Mouse (Mus musculus) natural killer cell, adult 2 months (primary cell): ENCODE results near the gene Shf.
"Not testable (repeated sequence)": the region's sequence is repeated elsewhere in the genome, so short reads cannot be mapped to it uniquely, and the experiment has no call there.

ENCODE experiments used
- DNase-seq, 2 experiments: peaks; one replicate each; pipeline ENCODE4 v3.0.0; 2022; ENCODE audit warnings: low spot score in 2 of 2

Shf gene

GRCm38 (mm10) chr2:122348531-122349131 lies 20.3 kb downstream of the Shf start:
- peak; percentile 50 to 74 for DNase-seq

GRCm38 (mm10) chr2:122347257-122347656 lies 21.7 kb downstream of the Shf start:
- DNase-seq: no peak

GRCm38 (mm10) chr2:122346164-122346563 lies 22.8 kb downstream of the Shf start:
- DNase-seq: not testable (repeated sequence)

DNA sequence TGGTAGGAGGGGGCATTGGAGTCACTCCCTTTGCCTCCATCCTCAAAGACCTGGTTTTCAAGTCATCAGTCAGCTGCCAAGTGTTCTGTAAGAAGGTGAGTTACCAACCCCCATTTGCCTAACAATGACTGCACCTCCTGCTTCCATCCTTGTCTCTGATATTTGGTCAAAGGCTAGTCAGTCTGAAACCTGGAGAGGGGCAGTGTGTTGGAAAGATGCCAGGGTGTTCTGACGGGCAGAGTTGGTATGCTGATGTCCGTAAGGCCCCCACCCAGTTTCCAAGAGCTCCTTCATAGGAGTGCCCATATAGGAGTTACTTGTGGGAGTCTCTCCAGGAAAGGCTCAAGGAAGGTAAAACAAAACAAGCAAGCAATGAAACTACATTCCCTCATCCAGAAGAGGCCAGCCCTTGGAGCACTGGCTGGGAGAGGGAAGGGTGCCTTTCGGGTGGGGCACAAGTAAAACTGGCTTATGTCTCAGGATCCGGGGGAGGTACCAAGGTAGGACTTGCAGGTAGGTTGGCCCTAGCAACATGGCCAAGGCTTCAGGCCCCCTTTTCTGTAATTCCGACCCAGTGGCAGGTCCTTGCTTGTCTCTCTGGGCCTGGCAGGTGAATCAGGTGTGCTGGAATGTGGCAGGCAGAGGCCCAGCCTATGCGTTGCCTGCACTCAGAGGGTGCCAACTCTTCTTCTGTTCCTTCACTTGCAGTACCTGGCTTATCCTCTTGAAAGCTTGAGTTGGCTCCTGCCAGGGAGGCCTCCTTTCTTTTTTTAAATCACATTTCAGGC lies 23.7 kb downstream of the Shf start:
- no peak for DNase-seq

DNA sequence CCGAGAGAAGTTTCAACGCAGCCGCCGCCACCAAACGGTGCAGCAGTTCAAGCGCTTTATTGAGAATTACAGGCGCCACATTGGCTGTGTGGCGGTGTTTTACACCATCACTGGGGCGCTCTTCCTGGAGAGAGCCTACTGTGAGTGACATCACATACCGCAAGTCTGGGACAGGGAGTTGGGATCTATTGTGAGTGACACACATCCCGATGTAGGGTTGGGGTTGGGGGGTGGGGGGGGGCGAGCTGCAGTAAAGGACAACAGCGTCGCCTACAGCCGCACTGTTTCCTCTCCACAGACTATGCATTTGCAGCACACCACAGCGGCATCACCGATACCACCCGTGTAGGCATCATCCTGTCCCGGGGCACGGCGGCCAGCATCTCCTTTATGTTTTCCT lies 31.7 kb downstream of the Shf start:
- no peak for DNase-seq

GRCm38 (mm10) chr2:122334170-122334569 lies 34.8 kb downstream of the Shf start:
- DNase-seq: no peak

DNA sequence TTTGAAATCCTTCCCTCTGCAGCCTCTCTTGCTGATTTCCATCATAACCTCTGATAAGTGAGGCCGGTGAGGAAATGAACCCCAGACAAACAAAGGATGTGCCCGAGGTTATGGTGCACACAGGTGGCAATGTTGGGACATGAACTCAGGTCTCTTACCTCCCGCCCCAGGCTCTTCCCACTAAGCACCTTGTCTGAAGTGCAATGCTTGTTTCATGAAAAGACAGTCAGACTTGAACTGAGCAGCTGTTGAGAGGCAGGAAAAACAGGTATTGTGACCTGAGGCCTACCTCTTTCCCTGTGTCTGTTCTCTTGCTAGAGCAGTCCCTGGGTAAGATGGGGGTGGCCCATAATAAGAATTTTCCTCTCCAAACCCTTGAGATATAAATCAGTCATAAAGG lies 36.7 kb downstream of the Shf start:
- DNase-seq: no peak

GRCm38 (mm10) chr2:122330317-122330716 lies 38.6 kb downstream of the Shf start:
- not testable (repeated sequence) for DNase-seq

DNA sequence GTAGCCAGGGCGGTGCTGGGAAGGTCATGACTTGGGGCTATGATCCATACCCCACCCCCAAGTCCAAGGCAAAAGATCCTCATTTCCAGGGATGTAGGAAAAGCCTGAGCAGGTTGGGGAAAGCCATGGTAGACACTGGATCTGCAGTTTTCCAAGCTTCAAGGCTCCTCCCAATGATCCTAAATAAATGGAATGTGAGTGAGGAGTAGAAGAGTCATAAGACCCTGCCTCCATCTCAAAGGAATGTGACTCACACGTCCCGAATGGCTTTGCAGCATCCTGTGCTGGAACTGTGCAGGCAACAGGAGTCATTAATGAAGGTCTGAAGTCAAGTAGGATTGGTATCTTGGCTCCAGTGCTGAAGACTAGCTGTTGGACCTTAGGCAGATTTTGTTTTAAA lies 41.0 kb downstream of the Shf start:
- no peak for DNase-seq

DNA sequence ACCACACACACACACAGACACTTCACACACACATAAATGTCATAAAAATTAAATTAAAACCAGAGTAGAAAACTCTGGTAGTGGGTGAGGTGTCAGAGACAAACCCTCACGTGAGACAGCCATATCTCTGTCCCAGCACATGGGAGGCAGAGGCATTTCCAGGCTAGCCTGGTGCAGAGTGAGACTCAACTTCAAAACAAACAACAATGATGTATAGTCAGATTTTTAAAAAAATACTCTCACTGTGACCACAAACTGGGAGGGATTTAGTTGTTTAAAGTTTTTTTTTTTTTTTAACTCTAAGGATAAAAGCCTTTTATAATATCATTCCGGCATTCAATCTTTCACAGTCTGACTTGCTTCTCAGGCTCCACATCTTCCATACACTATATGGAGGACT lies 43.6 kb downstream of the Shf start:
- no peak for DNase-seq

- no peak for DNase-seq
Observed at GRCm38 (mm10) chr2:122324586-122324985, 44.4 kb downstream of the Shf start.

DNA sequence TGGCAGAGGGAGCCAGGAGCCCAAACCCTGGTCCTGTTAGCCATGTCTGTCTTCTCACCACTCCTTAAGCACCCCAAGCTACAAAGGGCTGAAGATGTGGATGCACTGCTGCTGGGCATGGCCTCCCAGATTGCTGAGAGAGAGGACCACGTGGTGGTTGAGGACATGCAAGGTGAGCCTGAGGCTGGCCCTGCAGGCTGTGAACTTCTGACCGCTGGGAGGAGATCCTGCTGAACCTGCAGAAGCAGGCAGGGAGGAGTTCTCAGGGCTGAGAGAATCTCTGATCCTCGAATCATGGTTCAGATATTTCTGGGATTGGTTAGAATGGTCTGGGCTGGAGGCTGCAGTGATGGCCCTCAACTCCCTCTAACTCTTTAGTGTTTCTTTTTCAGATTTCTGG lies 45.0 kb downstream of the Shf start:
- no peak for DNase-seq

- no peak for DNase-seq
Observed at GRCm38 (mm10) chr2:122317384-122317783, 51.6 kb downstream of the Shf start.

GRCm38 (mm10) chr2:122315372-122315771 lies 53.6 kb downstream of the Shf start, which contains the start of gene Duox1:
TSS of gene Duox1 (plus strand) at chr2:122315672.
- DNase-seq: no peak

GRCm38 (mm10) chr2:122313536-122313935 lies 55.4 kb downstream of the Shf start, which contains the start of gene Duoxa1:
TSS of gene Duoxa1 (minus strand) at chr2:122313730.
- no peak for DNase-seq

DNA sequence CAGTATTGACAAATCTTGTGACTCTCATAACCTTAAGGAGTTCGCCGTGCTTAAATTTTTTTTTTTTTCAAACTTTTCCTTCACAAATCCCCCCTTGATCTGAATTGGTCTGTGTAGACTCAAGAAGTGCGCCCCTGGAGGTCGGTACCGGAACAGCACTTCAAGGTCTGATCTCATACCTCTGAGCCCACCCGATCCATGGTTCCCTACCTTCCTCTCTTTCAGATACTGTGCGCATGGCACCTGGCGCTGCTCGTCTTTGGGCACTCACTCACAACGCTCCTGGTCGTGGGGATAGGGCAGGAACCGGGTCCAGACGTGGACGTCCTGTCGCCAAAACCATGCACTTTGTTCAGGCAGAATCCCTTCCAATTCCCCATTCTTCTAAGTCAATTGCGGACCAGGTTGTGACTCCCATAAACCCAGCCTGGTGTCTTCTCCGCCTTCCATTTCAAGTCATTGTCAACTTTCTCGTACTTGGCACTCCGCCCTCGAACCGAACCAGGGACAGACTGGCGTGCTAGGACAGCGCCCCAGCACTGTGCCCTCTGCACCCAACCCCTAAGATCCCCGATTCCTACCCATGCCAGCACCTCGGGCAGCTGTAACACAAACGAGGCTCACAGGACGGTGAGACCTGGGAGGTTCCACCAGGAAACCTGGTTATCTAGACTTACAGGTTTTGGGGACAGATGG lies 56.1 kb downstream of the Shf start:
- DNase-seq: peak; percentile 45 to 53

DNA sequence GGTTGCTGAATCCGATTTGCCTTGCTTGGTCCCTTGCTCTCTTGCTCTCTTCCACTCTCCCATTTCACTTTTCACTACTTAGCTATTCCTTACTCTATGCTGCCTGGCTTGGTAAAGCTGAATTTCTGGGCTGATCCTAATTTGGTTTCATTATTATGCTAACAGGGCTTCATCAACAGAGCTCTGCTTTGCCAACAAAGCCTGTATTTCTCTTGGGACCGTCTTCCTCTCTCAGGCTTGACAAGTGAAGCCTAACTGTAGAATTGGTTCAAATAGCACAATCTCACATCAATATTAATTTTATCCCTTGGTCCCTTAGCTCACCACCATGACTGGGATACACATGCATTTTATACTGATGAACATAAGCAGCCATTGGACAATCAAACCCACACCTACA lies 57.4 kb downstream of the Shf start:
- no peak for DNase-seq

- DNase-seq: no peak
Observed at GRCm38 (mm10) chr2:122309647-122310046, 59.3 kb downstream of the Shf start.

DNA sequence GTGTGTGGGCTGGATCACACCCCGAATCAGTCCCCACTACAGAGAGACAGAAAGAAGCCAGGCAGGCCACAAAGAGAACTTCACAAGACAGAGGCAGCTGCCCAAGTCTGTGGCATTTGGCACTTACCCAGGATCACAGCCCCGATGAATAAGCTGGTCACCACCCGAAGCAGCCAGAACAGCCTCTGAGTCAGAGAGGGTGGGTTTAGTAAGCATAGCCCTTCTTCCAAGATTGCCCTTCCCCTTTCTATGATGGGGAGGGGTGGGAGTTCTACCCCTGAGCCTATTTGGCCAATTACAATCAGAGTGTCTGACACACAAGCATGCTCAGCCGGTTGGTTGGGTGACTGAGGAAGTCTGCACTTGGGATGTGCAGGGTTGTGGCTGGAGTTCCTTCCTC lies 62.8 kb downstream of the Shf start:
- no peak for DNase-seq

DNA sequence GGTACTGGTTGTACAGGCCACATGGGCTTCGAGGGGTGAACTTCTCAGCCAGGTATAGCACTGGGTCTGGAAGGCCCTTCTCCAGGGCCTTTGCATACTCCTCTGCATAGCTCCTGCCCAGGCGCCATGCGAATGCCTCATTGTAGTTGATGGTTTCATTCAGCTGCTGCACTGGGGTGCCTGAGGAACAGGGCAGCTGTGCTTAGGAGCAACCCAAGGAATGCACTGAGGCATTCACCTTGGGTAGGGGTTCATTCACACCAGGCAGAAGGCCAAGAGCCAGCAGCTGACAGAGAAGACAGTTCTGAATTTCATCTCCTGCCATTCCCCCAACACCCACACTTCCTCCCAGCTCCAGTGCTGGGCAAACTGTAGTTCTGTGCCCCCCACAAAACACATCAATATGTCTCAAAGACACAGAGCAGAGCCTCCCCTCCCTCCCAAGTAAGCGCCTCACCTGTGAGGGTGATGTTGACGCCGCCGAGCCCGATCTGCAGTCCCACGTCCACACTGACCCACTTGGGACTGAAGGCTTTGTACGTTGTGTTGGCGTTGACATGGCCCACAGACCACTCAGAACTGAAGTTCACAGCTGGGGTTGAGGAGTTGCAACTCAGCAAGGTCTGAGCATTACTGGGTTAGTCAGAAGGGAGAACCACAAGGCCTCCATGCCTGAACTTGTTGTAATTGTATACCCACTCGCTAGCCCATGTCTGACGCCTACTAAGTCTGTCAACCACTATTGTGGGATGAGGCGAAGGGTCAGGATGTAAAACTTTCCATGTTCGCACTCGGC lies 63.7 kb downstream of the Shf start:
- DNase-seq: no peak

DNA sequence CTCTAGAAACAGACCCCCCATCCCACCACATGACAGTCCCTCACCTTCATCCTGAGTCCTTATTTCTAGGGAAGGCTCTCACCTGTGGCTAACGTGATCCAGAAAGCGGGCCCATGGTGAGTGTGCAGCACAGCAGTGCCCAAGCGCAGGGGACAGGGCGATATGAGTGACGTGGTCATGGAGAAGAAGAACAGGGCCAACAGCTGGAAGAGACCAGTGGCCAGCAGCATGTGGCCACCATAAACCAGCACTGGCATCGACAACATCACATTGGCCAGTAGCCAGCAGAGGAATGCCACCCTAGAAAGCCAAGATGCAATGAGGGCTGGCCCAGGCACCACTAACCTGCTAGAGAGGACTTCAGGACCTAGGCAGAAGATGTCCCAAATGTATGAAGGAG lies 64.4 kb downstream of the Shf start:
- no peak for DNase-seq
